Mouse (Mus musculus): ENCODE results near the gene Ass1.

DNA sequence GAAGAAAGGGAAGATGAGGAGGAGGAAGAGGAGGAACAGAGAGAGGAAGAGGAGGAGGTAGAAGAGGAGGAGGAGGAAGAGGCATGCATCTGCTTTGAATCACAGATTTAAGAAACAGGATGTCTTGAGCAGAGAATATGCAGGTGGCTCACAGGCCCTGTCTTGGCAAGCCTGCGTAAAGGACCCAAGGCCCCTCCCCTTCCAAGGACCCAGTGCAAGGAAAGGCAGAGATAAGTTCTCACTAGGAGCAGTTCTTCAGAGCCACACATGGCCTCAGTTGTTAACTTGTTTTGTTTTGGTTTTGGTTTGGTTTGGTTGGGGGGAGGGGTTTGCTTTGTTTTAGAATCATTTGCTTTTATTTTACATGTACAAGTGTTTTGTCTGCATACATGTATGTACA, 18.5 kb upstream of the Ass1 start:
- TF ChIP-seq POLR2A (IDR thresholded peaks at IDR 0.05; ENCODE audit: extremely low read depth, insufficient read depth, low read length) (no peak), CTCF (IDR thresholded peaks at IDR 0.05; ENCODE audit: extremely low read depth, insufficient read depth, low read length) (no peak)

All from cortical plate, adult 2 months (tissue).